Mouse (Mus musculus) forebrain, embryonic 16.5 days (tissue): ENCODE measurements around the gene Ntpcr. TPM values are rescaled to one million over a fixed set of nuclear protein-coding genes. Genes with fewer than 3 reads are reported as not detected.

Experiments used
- ATAC-seq: fragments of 200-750 bp; cut with Nextera tagmentation; 2 replicates; pipeline ENCODE4 v1.8.0; 2017; ENCODE audit warnings: mild to moderate bottlenecking, moderate library complexity
- H3K27ac ChIP-seq: fragments of 300-500 bp; sonication (generic); 2 replicates; pipeline ENCODE4 v1.5.1; 2014; ENCODE audit warnings: low read length, control low read depth
- H3K27me3 ChIP-seq: fragments of 300-500 bp; sonication (generic); replicated peaks from 2 replicates; pipeline ENCODE4 v1.6.1; 2014; ENCODE audit warnings: low read length; ENCODE audit not compliant: control insufficient read depth, insufficient read depth
- H3K36me3 ChIP-seq: fragments of 300-500 bp; sonication (generic); 2 replicates; pipeline ENCODE4 v1.6.1; 2014; ENCODE audit not compliant: control insufficient read depth, insufficient read depth
- H3K4me1 ChIP-seq: fragments of 300-500 bp; sonication (generic); replicated peaks from 2 replicates; pipeline ENCODE4 v1.6.1; 2014; ENCODE audit warnings: low read length; ENCODE audit not compliant: control insufficient read depth, insufficient read depth
- H3K4me2 ChIP-seq: fragments of 300-500 bp; sonication (generic); 2 replicates; pipeline ENCODE4 v1.6.1; 2014; ENCODE audit warnings: mild to moderate bottlenecking, low read length, control low read depth
- H3K4me3 ChIP-seq: fragments of 300-500 bp; sonication (generic); replicated peaks from 2 replicates; pipeline ENCODE4 v1.5.1; 2014; ENCODE audit warnings: mild to moderate bottlenecking, low read length, control low read depth
- H3K9ac ChIP-seq: fragments of 300-500 bp; sonication (generic); replicated peaks from 2 replicates; pipeline ENCODE4 v1.6.1; 2014; ENCODE audit warnings: low read depth, low read length, control low read depth
- H3K9me3 ChIP-seq: fragments of 300-500 bp; sonication (generic); 2 replicates; pipeline ENCODE4 v1.6.1; 2016; ENCODE audit warnings: low read length; ENCODE audit not compliant: control insufficient read depth
- WGBS: fragments of 180-500 bp; shearing (Covaris S2); extraction: QIAGEN DNeasy Blood & Tissue Kit; methylation state at CpG from one replicate; pipeline ENCODE4 v1.1.7; 2014; 5-methylcytosine and 5-hydroxymethylcytosine counted together
- polyA plus RNA-seq: library from polyadenylated mRNA; unstranded; fragments of >200 nt; fragmentation: Nextera tagmentation; extraction: Ambion mirVana; gene quantifications from 2 replicates; pipeline ENCODE4 v1.2.1, GENCODE M21; 2015

The Ntpcr gene
- polyA plus RNA-seq, 1 experiment from 2014 or later = 30.1 TPM

- 0 out of 2 replicates have a peak, but pooled peaks cover 2% of the 10 kb centered on the region for H3K4me1 ChIP-seq
- no peaks in the 10 kb centered on the region for H3K27me3 ChIP-seq
- no peak overlapping the region for H3K4me2 ChIP-seq
- no peaks in the 10 kb centered on the region for H3K9me3 ChIP-seq
- H3K36me3 ChIP-seq = no peaks in the 10 kb centered on the region
- no peak for ATAC-seq
- no peak overlapping the region for H3K27ac ChIP-seq
- H3K4me3 ChIP-seq = no peak overlapping the region
- 76% methylated on average over 10 of the region's 10 CpGs for WGBS
- H3K9ac ChIP-seq = no peak overlapping the region
These were observed 10.9 kb downstream of the Ntpcr start for GRCm38 (mm10) chr8:125740655-125741054.

DNA sequence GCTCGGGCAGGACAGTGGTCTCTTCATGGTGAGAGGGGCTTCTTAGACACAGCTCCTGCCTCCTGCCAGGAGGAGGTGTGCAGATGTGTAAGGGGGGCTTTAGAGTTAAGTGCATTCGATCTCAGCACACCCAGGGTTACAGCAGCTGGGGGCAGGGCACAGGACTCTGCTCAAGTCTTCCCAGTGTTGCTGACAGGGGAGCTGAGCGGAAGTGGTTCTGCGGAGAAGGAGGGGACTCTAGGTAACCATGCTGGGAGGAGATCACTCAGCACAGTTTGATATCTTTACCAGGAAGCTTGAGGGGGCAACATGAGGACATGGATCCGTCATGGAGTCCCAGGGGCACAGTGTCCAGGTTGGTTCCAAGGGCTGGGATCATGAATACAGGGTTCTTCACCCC, 11.6 kb downstream of the Ntpcr start:
- no peak overlapping the region for H3K27ac ChIP-seq
- WGBS = 78% methylated on average over 5 of the region's 5 CpGs
- ATAC-seq = no peak
- H3K27me3 ChIP-seq = no peaks in the 10 kb centered on the region
- H3K4me2 ChIP-seq = no peak overlapping the region
- no peaks in the 10 kb centered on the region for H3K36me3 ChIP-seq
- 0 out of 2 replicates have a peak, but pooled peaks cover 2% of the 10 kb centered on the region for H3K4me1 ChIP-seq
- H3K9ac ChIP-seq = no peak overlapping the region
- no peaks in the 10 kb centered on the region for H3K9me3 ChIP-seq
- no peak overlapping the region for H3K4me3 ChIP-seq

DNA sequence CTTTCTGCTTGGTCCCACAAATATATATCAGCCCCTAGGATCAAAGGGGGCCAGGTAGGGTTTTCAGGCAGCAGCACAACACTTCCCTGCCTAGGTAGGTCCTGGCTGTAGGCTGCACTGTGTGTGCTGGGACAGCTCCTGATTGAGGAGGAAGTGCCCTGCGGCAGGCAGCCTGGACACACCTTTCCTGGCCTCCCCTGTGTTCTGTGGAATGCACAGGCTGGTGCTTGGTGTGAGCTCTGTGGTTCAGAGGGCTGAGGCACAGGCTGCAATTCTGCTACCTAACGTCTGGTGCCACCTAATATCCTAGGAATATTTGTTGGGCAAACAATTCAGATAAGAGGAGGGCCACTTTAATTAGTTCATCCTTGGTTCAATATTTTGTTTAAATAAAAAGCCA, 12.1 kb downstream of the Ntpcr start:
- no peaks in the 10 kb centered on the region for H3K36me3 ChIP-seq
- no peak overlapping the region for H3K27ac ChIP-seq
- H3K9ac ChIP-seq = no peak overlapping the region
- 80% methylated on average over 2 of the region's 2 CpGs for WGBS
- 0 out of 2 replicates have a peak, but pooled peaks cover 2% of the 10 kb centered on the region for H3K4me1 ChIP-seq
- ATAC-seq = no peak
- H3K27me3 ChIP-seq = no peaks in the 10 kb centered on the region
- no peak overlapping the region for H3K4me3 ChIP-seq
- no peak overlapping the region for H3K4me2 ChIP-seq
- no peaks in the 10 kb centered on the region for H3K9me3 ChIP-seq

DNA sequence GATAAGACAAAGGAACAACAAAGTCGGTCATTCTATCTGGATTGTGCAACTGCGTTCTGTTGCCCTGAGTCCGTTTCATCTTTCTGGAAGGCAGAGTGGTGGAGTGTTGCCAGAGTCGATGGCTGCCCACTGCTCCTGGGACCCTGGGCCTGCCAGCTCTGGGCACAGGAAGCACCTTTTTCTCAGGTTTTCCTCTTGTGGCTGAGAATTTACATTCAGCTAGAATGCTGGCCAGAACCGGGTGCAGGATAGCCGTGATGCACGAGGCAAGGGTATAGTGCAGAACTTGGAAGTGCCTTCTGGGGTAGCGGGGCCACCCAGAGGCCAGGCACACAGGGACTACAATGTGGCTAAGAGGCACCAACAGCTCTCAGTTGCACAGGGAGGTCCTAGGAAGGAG, 12.6 kb downstream of the Ntpcr start:
- H3K27ac ChIP-seq = no peak overlapping the region
- no peaks in the 10 kb centered on the region for H3K27me3 ChIP-seq
- H3K9ac ChIP-seq = no peak overlapping the region
- H3K4me2 ChIP-seq = no peak overlapping the region
- no peaks in the 10 kb centered on the region for H3K9me3 ChIP-seq
- H3K4me3 ChIP-seq = no peak overlapping the region
- H3K36me3 ChIP-seq = no peaks in the 10 kb centered on the region
- 77% methylated on average over 8 of the region's 8 CpGs for WGBS
- ATAC-seq = no peak
- H3K4me1 ChIP-seq = 0 out of 2 replicates have a peak, but pooled peaks cover 2% of the 10 kb centered on the region

- H3K27ac ChIP-seq = no peak overlapping the region
- H3K36me3 ChIP-seq = no peaks in the 10 kb centered on the region
- no peaks in the 10 kb centered on the region for H3K4me1 ChIP-seq
- H3K4me3 ChIP-seq = no peak overlapping the region
- no peaks in the 10 kb centered on the region for H3K27me3 ChIP-seq
- WGBS = 94% methylated on average over 10 of the region's 10 CpGs
- no peak overlapping the region for H3K4me2 ChIP-seq
- ATAC-seq = no peak
- H3K9ac ChIP-seq = no peak overlapping the region
- no peaks in the 10 kb centered on the region for H3K9me3 ChIP-seq
These were observed 15.3 kb downstream of the Ntpcr start for GRCm38 (mm10) chr8:125744914-125745576.

DNA sequence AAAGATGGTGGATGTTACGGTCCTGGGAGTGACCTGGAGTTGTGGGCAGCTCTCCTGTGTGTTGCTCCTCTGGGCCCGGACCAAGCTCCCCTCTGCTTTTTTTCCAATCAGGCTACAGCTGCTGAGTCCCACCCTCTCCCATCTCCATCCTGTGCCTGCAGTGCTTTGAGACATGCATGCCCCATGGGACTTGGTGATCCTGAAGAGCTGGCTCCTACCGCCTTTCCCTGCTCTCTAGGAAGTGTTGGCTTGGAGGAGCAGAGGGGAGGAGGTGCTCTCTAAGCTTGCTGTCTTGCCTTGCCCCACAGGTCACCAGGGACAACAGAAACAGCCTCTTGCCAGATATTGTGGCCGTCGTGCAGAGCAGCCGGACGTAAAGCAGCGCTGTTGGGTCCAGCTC, 17.6 kb downstream of the Ntpcr start:
- no peak for ATAC-seq
- no peak overlapping the region for H3K4me2 ChIP-seq
- H3K4me3 ChIP-seq = no peak overlapping the region
- 70% methylated on average over 8 of the region's 8 CpGs for WGBS
- H3K4me1 ChIP-seq = peaks cover 4% of the 10 kb centered on the region; the same call in 1 of the 2 replicates
- no peaks in the 10 kb centered on the region for H3K36me3 ChIP-seq
- no peaks in the 10 kb centered on the region for H3K27me3 ChIP-seq
- no peaks in the 10 kb centered on the region for H3K9me3 ChIP-seq
- no peak overlapping the region for H3K9ac ChIP-seq
- H3K27ac ChIP-seq = no peak overlapping the region

DNA sequence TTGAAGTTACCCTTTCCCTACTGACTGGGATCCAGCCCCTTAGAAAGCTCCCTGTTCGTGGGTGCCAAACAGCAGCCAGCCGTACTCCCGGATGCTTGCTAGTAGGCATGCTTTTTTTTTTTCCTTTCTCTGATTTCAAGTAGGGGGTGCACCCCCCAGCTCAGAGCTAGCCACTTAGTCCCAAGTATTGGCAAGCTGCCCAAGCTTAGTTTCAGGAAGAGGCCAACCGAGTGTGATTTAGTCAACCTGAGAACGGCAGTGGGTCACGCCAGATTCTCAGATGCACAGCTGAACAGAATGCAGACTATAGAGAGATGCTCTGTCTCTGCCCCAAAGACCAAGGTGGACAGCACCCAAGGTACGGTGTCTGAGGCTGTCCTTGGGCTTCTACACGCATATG, 21.1 kb downstream of the Ntpcr start:
- H3K4me3 ChIP-seq = no peak overlapping the region
- H3K36me3 ChIP-seq = peaks cover 5% of the 10 kb centered on the region
- H3K9ac ChIP-seq = no peak overlapping the region
- H3K4me1 ChIP-seq = peaks cover 5% of the 10 kb centered on the region
- ATAC-seq = no peak
- 43% methylated on average over 8 of the region's 8 CpGs for WGBS
- H3K27me3 ChIP-seq = no peaks in the 10 kb centered on the region
- H3K27ac ChIP-seq = no peak overlapping the region
- no peak overlapping the region for H3K4me2 ChIP-seq
- H3K9me3 ChIP-seq = no peaks in the 10 kb centered on the region

DNA sequence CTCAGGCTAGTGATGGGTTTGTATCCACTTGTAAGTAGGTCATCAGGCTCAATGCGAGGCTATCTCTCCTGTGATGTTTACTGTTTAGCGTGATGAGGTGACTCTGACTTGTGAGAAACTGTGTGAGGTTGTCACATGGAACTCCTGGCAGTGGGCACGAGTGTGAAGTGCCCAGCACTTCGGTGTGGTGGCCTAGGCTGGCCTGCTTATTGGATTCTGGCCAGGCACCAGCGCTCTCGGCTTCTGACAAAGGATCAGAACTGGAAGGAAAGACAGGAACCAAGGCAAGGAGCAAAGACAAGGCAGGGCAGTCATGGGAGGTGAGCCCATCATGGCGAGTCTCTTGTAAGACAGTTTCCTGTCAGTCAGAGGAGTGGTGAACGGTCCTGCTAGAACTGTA, 26.1 kb downstream of the Ntpcr start:
- peaks cover 8% of the 10 kb centered on the region for H3K36me3 ChIP-seq
- H3K27ac ChIP-seq = no peak overlapping the region
- ATAC-seq = 0 out of 2 replicates have a peak, but pooled peaks have one; percentile 9
- H3K4me2 ChIP-seq = no peak overlapping the region
- no peaks in the 10 kb centered on the region for H3K27me3 ChIP-seq
- no peaks in the 10 kb centered on the region for H3K9me3 ChIP-seq
- WGBS = 43% methylated on average over 8 of the region's 8 CpGs
- no peak overlapping the region for H3K4me3 ChIP-seq
- H3K9ac ChIP-seq = no peak overlapping the region
- H3K4me1 ChIP-seq = peaks cover 16% of the 10 kb centered on the region

- Histone ChIP-seq H3K9ac (no peak overlapping the region), H3K27me3 (no peaks in the 10 kb centered on the region), H3K4me2 (no peak overlapping the region), H3K36me3 (peaks cover 8% of the 10 kb centered on the region), H3K4me3 (no peak overlapping the region), H3K4me1 (peaks cover 14% of the 10 kb centered on the region), H3K27ac (peak overlapping the region; percentile 41; the same call in 1 of the 2 replicates), H3K9me3 (no peaks in the 10 kb centered on the region)
- WGBS = 35% methylated on average over 9 of the region's 9 CpGs
- ATAC-seq = peak; percentile 78
These were observed 26.8 kb downstream of the Ntpcr start for GRCm38 (mm10) chr8:125756391-125757105.
